Mouse (Mus musculus) heart, postnatal 25 days (tissue): ENCODE results near the gene Pidd1. TPM values are rescaled to one million over a fixed set of nuclear protein-coding genes. Genes with fewer than 3 reads are reported as not detected.

ENCODE experiments used
- DNase-seq: peaks from one replicate; pipeline ENCODE4 v3.0.0; 2022; ENCODE audit warnings: low spot score
- intact Hi-C: fragments of 180-260 bp; cut with DNase I; formaldehyde crosslinking; loops from one replicate; pipeline ENCODE4 v1.15.1; 2025
- total RNA-seq, 2 experiments: library from RNA; stranded (reverse); gene quantifications; 2 replicates each; pipeline ENCODE4 v1.2.3; 2021

Gene Pidd1
- total RNA-seq, 2 experiments from 2014 or later = 0.39 to 0.86 TPM

GRCm38 (mm10) chr7:141440613-141441012 is 3.2 kb downstream of the Pidd1 start:
- no peak for DNase-seq
- intact Hi-C loops = no loop called here

- intact Hi-C loops = no loop called here
- no peak for DNase-seq
These were observed 4.0 kb downstream of the Pidd1 start for GRCm38 (mm10) chr7:141439811-141440210.

- intact Hi-C loops = no loop called here
- DNase-seq = no peak
These were observed 4.6 kb downstream of the Pidd1 start for GRCm38 (mm10) chr7:141439140-141439679.

- DNase-seq = no peak
- intact Hi-C loops = no loop called here
These were observed 5.4 kb downstream of the Pidd1 start for GRCm38 (mm10) chr7:141438201-141438968.

GRCm38 (mm10) chr7:141437178-141438120 is 6.4 kb downstream of the Pidd1 start, which contains the start of gene Slc25a22:
Slc25a22 (minus strand) TSS chr7:141437892.
- intact Hi-C loops = loop anchor here (1.0 kb wide), 1 partner anchor 28 kb away; no protein-coding TSS in a partner anchor
- peak; percentile 71 for DNase-seq

GRCm38 (mm10) chr7:141436523-141436892 is 7.3 kb downstream of the Pidd1 start:
- DNase-seq = no peak
- intact Hi-C loops = no loop called here

- DNase-seq = no peak
These were observed 7.8 kb downstream of the Pidd1 start for GRCm38 (mm10) chr7:141435856-141436522.

GRCm38 (mm10) chr7:141435129-141435855 is 8.5 kb downstream of the Pidd1 start:
- no peak for DNase-seq
- intact Hi-C loops = no loop called here

More at GRCm38 (mm10) chr7:141435856-141436522, 7.8 kb downstream of the Pidd1 start:
- intact Hi-C loops = no loop called here

GRCm38 (mm10) chr7:141434464-141434863 is 9.4 kb downstream of the Pidd1 start:
- intact Hi-C loops = no loop called here
- no peak for DNase-seq

- intact Hi-C loops = no loop called here
These were observed 10.1 kb downstream of the Pidd1 start for GRCm38 (mm10) chr7:141433517-141434400.

GRCm38 (mm10) chr7:141432741-141433516 is 10.9 kb downstream of the Pidd1 start:
- DNase-seq = no peak
- intact Hi-C loops = no loop called here

More at GRCm38 (mm10) chr7:141433517-141434400, 10.1 kb downstream of the Pidd1 start:
- no peak for DNase-seq

GRCm38 (mm10) chr7:141432186-141432611 is 11.6 kb downstream of the Pidd1 start:
- intact Hi-C loops = no loop called here

GRCm38 (mm10) chr7:141431434-141432185 is 12.2 kb downstream of the Pidd1 start:
- intact Hi-C loops = no loop called here
- DNase-seq = no peak

More at GRCm38 (mm10) chr7:141432186-141432611, 11.6 kb downstream of the Pidd1 start:
- DNase-seq = no peak

- DNase-seq = no peak
- intact Hi-C loops = no loop called here
These were observed 13.1 kb downstream of the Pidd1 start for GRCm38 (mm10) chr7:141430585-141431240.

- intact Hi-C loops = no loop called here
- no peak for DNase-seq
These were observed 13.8 kb downstream of the Pidd1 start for GRCm38 (mm10) chr7:141429840-141430584.
